Mouse (Mus musculus) MEL (cell line): ENCODE measurements at regions not wholly inside any gene's neighbourhood (a gene's known extent, or its start where the extent isn't known, plus 50 kb on each side); places are given as distances from the start of the nearest gene placed in this dataset.

Experiments used
- CHD2 ChIP-seq: IDR thresholded peaks from 2 replicates; pipeline ENCODE4 v1.6.1; 2011; ENCODE audit warnings: low read length, improper control_type of control experiment
- CTCF ChIP-seq, 3 experiments: IDR thresholded peaks in 2 of 3; conservative IDR thresholded peaks in 1 of 3; 2 replicates each; pipeline ENCODE4 v1.5.1; 2011 to 2012; ENCODE audit warnings: low read length in 3 of 3, low read depth in 2 of 3, mild to moderate bottlenecking in 2 of 3, improper control_type of control experiment in 1 of 3, inconsistent platforms in 1 of 3, mixed read lengths in 1 of 3, moderate library complexity in 1 of 3; ENCODE audit not compliant: control insufficient read depth in 1 of 3, insufficient read depth in 1 of 3, poor library complexity in 1 of 3, severe bottlenecking in 1 of 3
- EP300 ChIP-seq, 2 experiments: IDR thresholded peaks; 2 replicates each; pipeline ENCODE4 v1.6.1; 2011; ENCODE audit warnings: improper control_type of control experiment in 2 of 2, low read length in 2 of 2, low read depth in 1 of 2, mild to moderate bottlenecking in 1 of 2
- GATA1 ChIP-seq: IDR thresholded peaks from 2 replicates; pipeline ENCODE4 v1.6.1; 2011; ENCODE audit warnings: low read depth, low read length, improper control_type of control experiment
- MYB ChIP-seq: IDR thresholded peaks from 2 replicates; pipeline ENCODE4 v1.6.1; 2011; ENCODE audit warnings: mild to moderate bottlenecking, low read depth, low read length, improper control_type of control experiment
- POLR2A ChIP-seq, 2 experiments: IDR thresholded peaks; 2 replicates each; pipeline ENCODE4 v1.6.1; 2011 to 2012; ENCODE audit warnings: low read length in 2 of 2, mild to moderate bottlenecking in 2 of 2, control low read depth in 1 of 2, improper control_type of control experiment in 1 of 2, low read depth in 1 of 2, moderate library complexity in 1 of 2; ENCODE audit not compliant: control insufficient read depth in 1 of 2, insufficient read depth in 1 of 2, poor library complexity in 1 of 2
- SMC3 ChIP-seq: IDR thresholded peaks from 2 replicates; pipeline ENCODE4 v1.6.1; 2011; ENCODE audit warnings: low read depth, low read length, improper control_type of control experiment
- TCF12 ChIP-seq: IDR thresholded peaks from 2 replicates; pipeline ENCODE4 v1.6.1; 2014; ENCODE audit warnings: low read depth, mild to moderate bottlenecking, inconsistent platforms, low read length, improper control_type of control experiment, moderate library complexity
- ZNF384 ChIP-seq: IDR thresholded peaks from 2 replicates; pipeline ENCODE4 v1.6.1; 2012; ENCODE audit warnings: low read depth, mild to moderate bottlenecking, inconsistent platforms, low read length, improper control_type of control experiment

- TF ChIP-seq GATA1 (no peak), POLR2A (IDR thresholded peaks at IDR 0.05; ENCODE audit: control insufficient read depth in 1 of 2, insufficient read depth in 1 of 2, low read depth in 1 of 2, low read length in 2 of 2, poor library complexity in 1 of 2) (no peak), ZNF384 (no peak), EP300 (IDR thresholded peaks at IDR 0.05; ENCODE audit: low read depth in 1 of 2, low read length in 2 of 2) (no peak), CTCF (IDR thresholded peaks at IDR 0.05 in 2 of 3, conservative IDR thresholded peaks at IDR 0.05 in 1 of 3; ENCODE audit: control insufficient read depth in 1 of 3, insufficient read depth in 1 of 3, low read depth in 2 of 3, low read length in 3 of 3, poor library complexity in 1 of 3, severe bottlenecking in 1 of 3) (no peak), SMC3 (no peak), CHD2 (no peak), TCF12 (no peak), MYB (no peak)
These were observed 337.5 kb upstream of the Rarb start for GRCm38 (mm10) chr14:17156402-17156954.
